Mouse (Mus musculus) liver, embryonic 13.5 days (tissue): ENCODE measurements around the gene Thsd7b. TPM values are rescaled to one million over a fixed set of nuclear protein-coding genes. Genes with fewer than 3 reads are reported as not detected.

Experiments used
- ATAC-seq: fragments of 200-750 bp; cut with Nextera tagmentation; 2 replicates; pipeline ENCODE4 v1.8.0; 2017; ENCODE audit warnings: low read depth, mild to moderate bottlenecking, moderate number of reproducible peaks, moderate library complexity
- DNase-seq: peaks from one replicate; pipeline ENCODE4 v3.0.0; 2022
- H3K27ac ChIP-seq: fragments of 300-500 bp; sonication (generic); 2 replicates; pipeline ENCODE4 v1.5.1; 2015; ENCODE audit warnings: moderate library complexity, mild to moderate bottlenecking, inconsistent platforms
- H3K27me3 ChIP-seq: fragments of 300-500 bp; sonication (generic); 2 replicates; pipeline ENCODE4 v1.6.1; 2015; ENCODE audit warnings: mild to moderate bottlenecking, inconsistent platforms
- H3K36me3 ChIP-seq: fragments of 300-500 bp; sonication (generic); 2 replicates; pipeline ENCODE4 v1.6.1; 2015; ENCODE audit warnings: mild to moderate bottlenecking, inconsistent platforms
- H3K4me1 ChIP-seq: fragments of 300-500 bp; sonication (generic); replicated peaks from 2 replicates; pipeline ENCODE4 v1.6.1; 2015; ENCODE audit warnings: inconsistent platforms
- H3K4me2 ChIP-seq: fragments of 300-500 bp; sonication (generic); 2 replicates; pipeline ENCODE4 v1.6.1; 2015; ENCODE audit warnings: inconsistent platforms, mild to moderate bottlenecking, moderate library complexity
- H3K4me3 ChIP-seq: fragments of 300-500 bp; sonication (generic); replicated peaks from 2 replicates; pipeline ENCODE4 v1.5.1; 2015; ENCODE audit warnings: mild to moderate bottlenecking, inconsistent platforms
- H3K9ac ChIP-seq: fragments of 300-500 bp; sonication (generic); 2 replicates; pipeline ENCODE4 v1.6.1; 2015; ENCODE audit warnings: mild to moderate bottlenecking, inconsistent platforms
- H3K9me3 ChIP-seq: fragments of 300-500 bp; sonication (generic); replicated peaks from 2 replicates; pipeline ENCODE4 v1.6.1; 2016; ENCODE audit warnings: inconsistent platforms
- WGBS: fragments of 180-500 bp; shearing (Covaris S2); methylation state at CpG from one replicate; pipeline ENCODE4 v1.1.7; 2015; ENCODE audit not compliant: insufficient replicate concordance; 5-methylcytosine and 5-hydroxymethylcytosine counted together
- polyA plus RNA-seq: library from polyadenylated mRNA; unstranded; fragments of >200 nt; fragmentation: Nextera tagmentation; extraction: Ambion mirVana; gene quantifications from 2 replicates; pipeline ENCODE4 v1.2.1, GENCODE M21; 2015

Gene Thsd7b
- polyA plus RNA-seq, 1 experiment from 2014 or later, result 0.24 TPM

GRCm38 (mm10) chr1:129761234-129761633, 488.1 kb downstream of the Thsd7b start:
- no peaks in the 10 kb centered on the region for H3K27me3 ChIP-seq
- ATAC-seq (peak; percentile 60; the same call in 1 of the 2 replicates), DNase-seq (no peak)
- H3K4me1 ChIP-seq, result no peaks in the 10 kb centered on the region
- no peaks in the 10 kb centered on the region for H3K9me3 ChIP-seq
- no peak overlapping the region for H3K4me3 ChIP-seq
- no peak overlapping the region for H3K4me2 ChIP-seq
- H3K27ac ChIP-seq, result no peak overlapping the region
- WGBS, result 53% methylated on average over 1 of the region's 1 CpGs
- no peaks in the 10 kb centered on the region for H3K36me3 ChIP-seq
- no peak overlapping the region for H3K9ac ChIP-seq

DNA sequence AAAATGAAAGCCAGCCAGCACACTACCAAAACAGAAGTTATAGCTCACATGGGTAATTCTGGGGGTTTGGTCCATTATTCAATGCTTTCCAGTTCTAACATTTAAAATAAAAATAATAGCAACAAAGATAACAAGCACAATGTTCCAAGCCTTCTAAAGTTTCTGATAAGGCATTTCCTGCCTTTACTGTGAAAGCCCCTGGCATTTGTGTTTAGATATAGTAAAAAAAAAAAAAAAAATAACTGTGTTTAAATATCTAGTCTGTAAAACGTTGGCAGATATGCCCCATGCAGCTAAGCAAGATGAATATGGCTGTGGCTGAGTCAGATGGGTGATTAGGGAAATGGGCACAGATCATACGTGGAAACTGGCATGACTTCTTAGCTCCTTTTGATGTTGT, 491.6 kb downstream of the Thsd7b start:
- no peaks in the 10 kb centered on the region for H3K4me1 ChIP-seq
- ATAC-seq, result no peak
- no peak overlapping the region for H3K4me2 ChIP-seq
- H3K27ac ChIP-seq, result no peak overlapping the region
- H3K36me3 ChIP-seq, result no peaks in the 10 kb centered on the region
- DNase-seq, result no peak
- H3K4me3 ChIP-seq, result no peak overlapping the region
- H3K27me3 ChIP-seq, result no peaks in the 10 kb centered on the region
- H3K9me3 ChIP-seq, result no peaks in the 10 kb centered on the region
- H3K9ac ChIP-seq, result no peak overlapping the region
- WGBS, result 21% methylated on average over 2 of the region's 2 CpGs

DNA sequence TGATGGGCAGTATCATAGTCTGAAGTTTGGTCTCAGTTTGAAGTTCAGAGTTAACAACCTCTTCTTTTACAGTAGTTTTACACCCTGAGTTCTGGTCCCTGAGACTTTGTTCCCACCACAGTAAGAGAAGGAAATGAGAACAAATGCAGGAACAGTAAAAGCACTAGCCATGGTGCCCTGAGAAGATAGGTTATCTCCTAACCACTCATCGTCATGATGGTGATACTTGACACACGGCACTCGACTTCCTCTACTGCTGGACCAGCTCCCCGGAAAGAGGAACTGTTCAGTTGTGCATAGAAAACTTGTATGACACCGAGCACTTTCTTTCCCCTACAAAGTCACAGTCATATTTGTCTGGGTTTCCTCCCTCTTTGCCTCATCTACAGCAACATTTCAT, 504.0 kb downstream of the Thsd7b start:
- Histone ChIP-seq H3K27ac (no peak overlapping the region), H3K27me3 (no peaks in the 10 kb centered on the region), H3K4me1 (no peaks in the 10 kb centered on the region), H3K4me3 (no peak overlapping the region), H3K9me3 (no peaks in the 10 kb centered on the region), H3K36me3 (no peaks in the 10 kb centered on the region), H3K4me2 (no peak overlapping the region), H3K9ac (no peak overlapping the region)
- WGBS, result 18% methylated on average over 5 of the region's 5 CpGs
- ATAC-seq, result no peak
- DNase-seq, result no peak

DNA sequence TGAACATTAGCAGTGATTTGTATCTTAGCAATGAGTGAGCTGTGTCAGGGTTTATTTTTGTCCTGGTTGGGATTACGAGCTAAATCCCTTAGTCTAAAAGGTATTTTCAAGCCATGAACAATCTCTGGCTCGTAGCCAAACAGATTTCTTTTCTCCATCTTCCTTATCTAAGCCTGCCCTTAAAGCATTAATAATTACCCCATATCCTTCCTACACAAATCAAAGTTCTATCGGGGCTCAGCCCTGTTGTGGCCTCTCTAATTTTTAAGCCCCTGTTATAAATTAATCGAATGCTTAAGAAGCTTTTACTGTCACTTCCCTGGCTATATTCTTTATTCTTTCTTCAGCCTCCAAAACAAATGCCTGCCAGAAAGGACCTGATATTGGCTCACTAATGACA, 506.4 kb downstream of the Thsd7b start:
- Histone ChIP-seq H3K9me3 (no peaks in the 10 kb centered on the region), H3K27me3 (no peaks in the 10 kb centered on the region), H3K36me3 (no peaks in the 10 kb centered on the region), H3K27ac (no peak overlapping the region), H3K9ac (no peak overlapping the region), H3K4me2 (no peak overlapping the region), H3K4me1 (no peaks in the 10 kb centered on the region), H3K4me3 (no peak overlapping the region)
- ATAC-seq, result no peak
- DNase-seq, result no peak
- 59% methylated on average over 4 of the region's 4 CpGs for WGBS

GRCm38 (mm10) chr1:129780589-129780988, 507.5 kb downstream of the Thsd7b start:
- 49% methylated on average over 1 of the region's 1 CpGs for WGBS
- Histone ChIP-seq H3K36me3 (no peaks in the 10 kb centered on the region), H3K27ac (no peak overlapping the region), H3K9ac (no peak overlapping the region), H3K27me3 (no peaks in the 10 kb centered on the region), H3K9me3 (no peaks in the 10 kb centered on the region), H3K4me2 (no peak overlapping the region), H3K4me1 (no peaks in the 10 kb centered on the region), H3K4me3 (no peak overlapping the region)
- no peak for DNase-seq
- no peak for ATAC-seq

- Histone ChIP-seq H3K9me3 (no peaks in the 10 kb centered on the region), H3K4me3 (no peak overlapping the region), H3K36me3 (no peaks in the 10 kb centered on the region), H3K4me2 (no peak overlapping the region), H3K4me1 (no peaks in the 10 kb centered on the region), H3K9ac (no peak overlapping the region), H3K27ac (no peak overlapping the region), H3K27me3 (no peaks in the 10 kb centered on the region)
- no peak for ATAC-seq
- DNase-seq, result no peak
Measured at GRCm38 (mm10) chr1:129798519-129798918, 525.4 kb downstream of the Thsd7b start.

- H3K36me3 ChIP-seq, result no peaks in the 10 kb centered on the region
- H3K27ac ChIP-seq, result no peak overlapping the region
- H3K4me1 ChIP-seq, result no peaks in the 10 kb centered on the region
- no peak overlapping the region for H3K9ac ChIP-seq
- DNase-seq (no peak), ATAC-seq (no peak)
- WGBS, result 49% methylated on average over 4 of the region's 4 CpGs
- no peak overlapping the region for H3K4me3 ChIP-seq
- H3K4me2 ChIP-seq, result no peak overlapping the region
- H3K27me3 ChIP-seq, result no peaks in the 10 kb centered on the region
- H3K9me3 ChIP-seq, result no peaks in the 10 kb centered on the region
Measured at GRCm38 (mm10) chr1:129826927-129827326, 553.8 kb downstream of the Thsd7b start.

DNA sequence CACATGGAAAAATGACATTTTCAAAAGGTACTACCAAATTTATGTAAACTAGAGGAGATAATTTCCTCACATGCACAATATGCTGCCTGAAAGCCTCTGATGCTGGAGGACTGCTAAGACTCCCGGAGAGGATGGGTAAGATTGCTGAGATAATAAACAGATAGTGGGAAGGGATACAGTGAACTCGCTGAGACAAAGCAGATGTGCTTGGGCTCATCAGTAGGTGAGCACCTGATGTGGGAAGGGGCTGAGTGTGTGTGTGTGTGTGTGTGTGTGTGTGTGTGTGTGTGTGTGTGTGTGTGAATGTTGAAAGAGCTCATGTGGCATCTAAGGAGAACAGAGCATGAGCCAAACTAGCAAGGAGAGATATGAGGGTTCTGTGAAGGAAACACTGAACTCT, 564.2 kb downstream of the Thsd7b start:
- no peaks in the 10 kb centered on the region for H3K9me3 ChIP-seq
- H3K9ac ChIP-seq, result no peak overlapping the region
- H3K4me1 ChIP-seq, result no peaks in the 10 kb centered on the region
- ATAC-seq (no peak), DNase-seq (no peak)
- no peaks in the 10 kb centered on the region for H3K27me3 ChIP-seq
- 42% methylated on average over 2 of the region's 2 CpGs for WGBS
- H3K4me2 ChIP-seq, result no peak overlapping the region
- H3K4me3 ChIP-seq, result no peak overlapping the region
- H3K27ac ChIP-seq, result no peak overlapping the region
- H3K36me3 ChIP-seq, result no peaks in the 10 kb centered on the region

- ATAC-seq (no peak), DNase-seq (no peak)
- Histone ChIP-seq H3K9me3 (no peaks in the 10 kb centered on the region), H3K4me1 (no peaks in the 10 kb centered on the region), H3K4me2 (no peak overlapping the region), H3K9ac (no peak overlapping the region), H3K27me3 (no peaks in the 10 kb centered on the region), H3K36me3 (no peaks in the 10 kb centered on the region), H3K4me3 (no peak overlapping the region), H3K27ac (no peak overlapping the region)
- 37% methylated on average over 3 of the region's 3 CpGs for WGBS
Measured at GRCm38 (mm10) chr1:129837776-129838175, 564.7 kb downstream of the Thsd7b start.

DNA sequence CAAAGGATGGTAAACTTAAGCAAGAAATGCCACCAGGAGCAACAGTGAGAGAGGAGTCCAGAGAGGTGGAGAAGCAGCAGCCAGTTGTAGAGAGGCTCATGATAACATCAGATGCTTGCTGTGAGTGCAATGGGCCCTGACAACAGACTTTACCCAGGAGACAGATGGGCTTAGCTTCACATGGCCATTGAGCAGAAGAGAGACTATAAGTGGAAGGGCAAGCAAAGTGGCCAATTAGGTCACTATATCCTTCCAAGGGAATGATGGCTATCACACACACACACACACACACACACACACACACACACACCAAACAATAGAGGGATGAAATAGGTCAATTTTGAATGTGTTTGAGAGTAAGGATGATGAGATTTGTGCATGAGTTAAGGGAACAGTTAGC, 565.4 kb downstream of the Thsd7b start:
- Histone ChIP-seq H3K4me2 (no peak overlapping the region), H3K27me3 (no peaks in the 10 kb centered on the region), H3K4me3 (no peak overlapping the region), H3K9me3 (no peaks in the 10 kb centered on the region), H3K9ac (no peak overlapping the region), H3K27ac (no peak overlapping the region), H3K4me1 (no peaks in the 10 kb centered on the region), H3K36me3 (no peaks in the 10 kb centered on the region)
- DNase-seq, result no peak
- no peak for ATAC-seq

- peak; percentile 4 for DNase-seq
Measured at GRCm38 (mm10) chr1:129843416-129843815, 570.3 kb downstream of the Thsd7b start.

GRCm38 (mm10) chr1:129850007-129850564, 577.0 kb downstream of the Thsd7b start:
- Histone ChIP-seq H3K4me2 (no peak overlapping the region), H3K36me3 (no peaks in the 10 kb centered on the region), H3K27me3 (no peaks in the 10 kb centered on the region), H3K27ac (no peak overlapping the region), H3K9me3 (no peaks in the 10 kb centered on the region), H3K9ac (no peak overlapping the region), H3K4me3 (no peak overlapping the region), H3K4me1 (no peaks in the 10 kb centered on the region)
- no peak for DNase-seq
- ATAC-seq, result no peak
- WGBS, result 66% methylated on average over 5 of the region's 5 CpGs

More at GRCm38 (mm10) chr1:129843416-129843815, 570.3 kb downstream of the Thsd7b start:
- Histone ChIP-seq H3K27me3 (no peaks in the 10 kb centered on the region), H3K36me3 (no peaks in the 10 kb centered on the region), H3K4me1 (no peaks in the 10 kb centered on the region), H3K9me3 (no peaks in the 10 kb centered on the region), H3K9ac (no peak overlapping the region), H3K27ac (no peak overlapping the region), H3K4me3 (no peak overlapping the region), H3K4me2 (no peak overlapping the region)
- ATAC-seq, result no peak
- whole genome bisulfite sequencing, result 35% methylated on average over 2 of the region's 2 CpGs
